Mouse (Mus musculus): ENCODE data around the gene Fam3b. TPM values are rescaled to one million over a fixed set of nuclear protein-coding genes. Genes with fewer than 3 reads are reported as not detected.

Gene Fam3b
- total RNA-seq, 2 experiments from 2014 or later = not detected

Other genes starting within 250 kb of the Fam3b start
- 10 to 100 TPM; 10.5 to 16.2 TPM for gene Bace2, start 158.1 kb downstream of the Fam3b start, total RNA-seq (2021)
- gene Mx1, start 51.9 kb downstream of the Fam3b start, total RNA-seq (2021) = under 1 TPM; 0.38 to 0.99 TPM
- not detected for gene Tmprss2, start 96.4 kb upstream of the Fam3b start, total RNA-seq (2021)
- not detected for gene Ripk4, start 249.0 kb upstream of the Fam3b start, total RNA-seq (2021)

Measured in gastrocnemius, postnatal 10 days (tissue).